Mouse (Mus musculus) cortical plate, adult 2 months (tissue): ENCODE results near the gene Slc43a3.
"Not testable (repeated sequence)": the region's sequence is repeated elsewhere in the genome, so short reads cannot be mapped to it uniquely, and the experiment has no call there.

Experiments
- CTCF ChIP-seq: fragments of 200-500 bp; IDR thresholded peaks from 2 replicates; pipeline ENCODE4 v1.5.1; 2011; ENCODE audit warnings: mild to moderate bottlenecking, control low read depth, low read length; ENCODE audit not compliant: insufficient read depth; ENCODE audit errors: extremely low read depth
- POLR2A ChIP-seq: fragments of 200-500 bp; IDR thresholded peaks from 2 replicates; pipeline ENCODE4 v1.6.1; 2011; ENCODE audit warnings: mild to moderate bottlenecking, low read length, control low read depth; ENCODE audit not compliant: insufficient read depth; ENCODE audit errors: extremely low read depth

- TF ChIP-seq POLR2A, CTCF: not testable (repeated sequence)
These were observed 39.7 kb upstream of the Slc43a3 start for GRCm38 (mm10) chr2:84896686-84897085.
